Mouse (Mus musculus) liver, embryonic 15.5 days (tissue): ENCODE measurements around the gene Siah1a. TPM values are rescaled to one million over a fixed set of nuclear protein-coding genes. Genes with fewer than 3 reads are reported as not detected.

Experiments used
- ATAC-seq: fragments of 200-750 bp; cut with Nextera tagmentation; 2 replicates; pipeline ENCODE4 v1.8.0; 2017; ENCODE audit warnings: moderate number of reproducible peaks, mild to moderate bottlenecking, moderate library complexity; ENCODE audit not compliant: insufficient read depth
- H3K27ac ChIP-seq: fragments of 300-500 bp; sonication (generic); replicated peaks from 2 replicates; pipeline ENCODE4 v1.5.1; 2015; ENCODE audit warnings: mild to moderate bottlenecking, inconsistent platforms
- H3K27me3 ChIP-seq: fragments of 300-500 bp; sonication (generic); 2 replicates; pipeline ENCODE4 v1.6.1; 2015; ENCODE audit warnings: mild to moderate bottlenecking, inconsistent platforms
- H3K36me3 ChIP-seq: fragments of 300-500 bp; sonication (generic); replicated peaks from 2 replicates; pipeline ENCODE4 v1.6.1; 2015; ENCODE audit warnings: moderate library complexity, mild to moderate bottlenecking, inconsistent platforms
- H3K4me1 ChIP-seq: fragments of 300-500 bp; sonication (generic); replicated peaks from 2 replicates; pipeline ENCODE4 v1.6.1; 2015; ENCODE audit warnings: inconsistent platforms
- H3K4me2 ChIP-seq: fragments of 300-500 bp; sonication (generic); 2 replicates; pipeline ENCODE4 v1.6.1; 2015; ENCODE audit warnings: moderate library complexity, mild to moderate bottlenecking, inconsistent platforms
- H3K4me3 ChIP-seq: fragments of 300-500 bp; sonication (generic); replicated peaks from 2 replicates; pipeline ENCODE4 v1.5.1; 2015; ENCODE audit warnings: mild to moderate bottlenecking, inconsistent platforms
- H3K9ac ChIP-seq: fragments of 300-500 bp; sonication (generic); 2 replicates; pipeline ENCODE4 v1.6.1; 2015; ENCODE audit warnings: moderate library complexity, mild to moderate bottlenecking, inconsistent platforms
- H3K9me3 ChIP-seq: fragments of 300-500 bp; sonication (generic); replicated peaks from 2 replicates; pipeline ENCODE4 v1.6.1; 2016; ENCODE audit warnings: inconsistent platforms
- WGBS: fragments of 180-500 bp; shearing (Covaris S2); methylation state at CpG from one replicate; pipeline ENCODE4 v1.1.7; 2015; ENCODE audit warnings: mixed read lengths; ENCODE audit not compliant: insufficient replicate concordance; 5-methylcytosine and 5-hydroxymethylcytosine counted together
- polyA plus RNA-seq: library from polyadenylated mRNA; unstranded; fragments of >200 nt; fragmentation: Nextera tagmentation; extraction: Ambion mirVana; gene quantifications from 2 replicates; pipeline ENCODE4 v1.2.1, GENCODE M21; 2015

Gene Siah1a
- polyA plus RNA-seq, 1 experiment from 2014 or later: 15.4 TPM

GRCm38 (mm10) chr8:86742605-86743345 lies 3.0 kb downstream of the Siah1a start:
- Histone ChIP-seq H3K27ac (peak overlapping the region; percentile 64), H3K36me3 (no peaks in the 10 kb centered on the region), H3K4me1 (peaks cover 63% of the 10 kb centered on the region), H3K9me3 (no peaks in the 10 kb centered on the region), H3K27me3 (0 out of 2 replicates have a peak, but pooled peaks cover 2% of the 10 kb centered on the region), H3K4me3 (0 out of 2 replicates have a peak overlapping the region, but pooled peaks have one; percentile 8), H3K4me2 (peak overlapping the region; percentile 36), H3K9ac (no peak overlapping the region)
- no peak for ATAC-seq
- WGBS: 49% methylated on average over 7 of the region's 7 CpGs

DNA sequence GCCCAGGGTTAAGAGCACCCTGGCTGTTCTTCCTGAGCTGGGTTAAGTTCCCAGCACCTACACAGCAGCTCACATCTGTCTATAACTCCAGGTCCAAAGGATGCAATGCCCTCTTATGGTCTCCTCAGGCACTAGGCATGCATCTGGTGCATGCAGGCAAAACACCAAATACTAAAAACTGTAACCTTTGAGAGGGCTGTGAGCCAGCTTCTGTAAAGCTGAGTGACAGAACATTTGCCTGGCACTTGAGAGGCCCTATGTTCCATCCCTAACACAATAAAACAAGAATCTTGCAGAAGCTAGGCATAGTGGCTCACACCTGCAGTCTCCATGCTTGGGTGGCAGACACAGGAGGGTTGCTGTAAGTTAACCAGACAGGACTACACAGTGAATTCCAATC lies 4.1 kb downstream of the Siah1a start:
- no peak overlapping the region for H3K9ac ChIP-seq
- no peak overlapping the region for H3K4me3 ChIP-seq
- no peak for ATAC-seq
- no peaks in the 10 kb centered on the region for H3K36me3 ChIP-seq
- no peaks in the 10 kb centered on the region for H3K27me3 ChIP-seq
- no peaks in the 10 kb centered on the region for H3K9me3 ChIP-seq
- H3K4me2 ChIP-seq: no peak overlapping the region
- H3K4me1 ChIP-seq: peaks cover 64% of the 10 kb centered on the region
- no peak overlapping the region for H3K27ac ChIP-seq

GRCm38 (mm10) chr8:86740899-86741298 lies 4.8 kb downstream of the Siah1a start:
- H3K4me1 ChIP-seq: peaks cover 64% of the 10 kb centered on the region

GRCm38 (mm10) chr8:86735446-86736111 lies 10.2 kb downstream of the Siah1a start:
- H3K27me3 ChIP-seq: no peaks in the 10 kb centered on the region
- H3K4me3 ChIP-seq: no peak overlapping the region
- H3K27ac ChIP-seq: no peak overlapping the region
- no peak overlapping the region for H3K4me2 ChIP-seq
- peaks cover 47% of the 10 kb centered on the region for H3K4me1 ChIP-seq
- H3K9me3 ChIP-seq: no peaks in the 10 kb centered on the region
- no peak overlapping the region for H3K9ac ChIP-seq
- H3K36me3 ChIP-seq: no peaks in the 10 kb centered on the region
- 8% methylated on average over 3 of the region's 3 CpGs for WGBS
- no peak for ATAC-seq

More at GRCm38 (mm10) chr8:86740899-86741298, 4.8 kb downstream of the Siah1a start:
- H3K36me3 ChIP-seq: no peaks in the 10 kb centered on the region
- H3K9ac ChIP-seq: no peak overlapping the region
- no peak overlapping the region for H3K4me2 ChIP-seq
- H3K9me3 ChIP-seq: no peaks in the 10 kb centered on the region
- no peak overlapping the region for H3K27ac ChIP-seq
- no peak for ATAC-seq
- H3K27me3 ChIP-seq: no peaks in the 10 kb centered on the region
- H3K4me3 ChIP-seq: no peak overlapping the region

GRCm38 (mm10) chr8:86734954-86735353 lies 10.8 kb downstream of the Siah1a start:
- Histone ChIP-seq H3K27ac (no peak overlapping the region), H3K4me2 (no peak overlapping the region), H3K27me3 (no peaks in the 10 kb centered on the region), H3K36me3 (no peaks in the 10 kb centered on the region), H3K4me1 (peaks cover 49% of the 10 kb centered on the region), H3K9ac (no peak overlapping the region), H3K9me3 (no peaks in the 10 kb centered on the region), H3K4me3 (no peak overlapping the region)
- WGBS: 57% methylated on average over 1 of the region's 1 CpGs
- no peak for ATAC-seq

DNA sequence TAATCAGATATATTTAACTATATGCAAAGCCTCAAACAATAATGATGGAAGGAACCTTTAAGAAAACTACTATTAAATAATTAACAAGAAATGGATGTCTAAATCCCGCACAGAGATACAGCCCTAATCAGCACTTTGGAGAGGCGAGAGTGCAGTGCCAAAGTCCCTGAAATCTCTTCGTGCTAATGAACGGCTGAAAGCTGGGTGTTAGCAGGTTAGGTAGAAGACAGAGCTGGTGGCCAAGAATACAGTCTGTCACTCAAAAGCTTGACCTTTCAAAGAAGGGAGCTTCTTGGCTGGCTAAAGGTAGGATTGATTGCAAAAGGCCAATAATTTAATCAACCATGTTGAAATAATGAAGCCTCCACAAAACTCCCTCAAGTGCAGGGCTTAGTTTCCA lies 11.6 kb downstream of the Siah1a start:
- H3K9me3 ChIP-seq: no peaks in the 10 kb centered on the region
- 70% methylated on average over 4 of the region's 4 CpGs for WGBS
- no peak overlapping the region for H3K4me3 ChIP-seq
- no peak overlapping the region for H3K9ac ChIP-seq
- H3K4me1 ChIP-seq: peaks cover 49% of the 10 kb centered on the region
- H3K27ac ChIP-seq: no peak overlapping the region
- H3K27me3 ChIP-seq: no peaks in the 10 kb centered on the region
- H3K36me3 ChIP-seq: no peaks in the 10 kb centered on the region
- no peak for ATAC-seq
- no peak overlapping the region for H3K4me2 ChIP-seq

DNA sequence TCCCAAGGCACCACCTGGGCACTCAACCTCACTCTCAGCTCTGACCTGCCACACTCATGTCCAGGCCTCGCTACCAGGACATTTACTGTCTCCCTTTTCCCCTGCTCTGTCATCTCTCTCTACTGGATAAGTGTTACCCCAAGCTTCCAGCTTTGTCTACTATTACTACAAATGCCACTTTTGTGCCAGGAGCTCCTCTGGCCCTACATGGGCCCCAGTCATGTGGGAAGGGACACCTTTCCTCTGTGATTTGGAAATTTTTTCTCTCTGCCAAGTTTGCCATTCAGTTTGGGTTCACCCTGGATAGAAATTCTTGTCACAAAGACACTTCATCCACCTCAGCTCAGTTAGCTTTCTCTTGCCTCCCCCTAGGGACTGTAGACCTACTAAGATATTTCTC lies 14.9 kb downstream of the Siah1a start:
- Histone ChIP-seq H3K36me3 (no peaks in the 10 kb centered on the region; the same call in 1 of the 2 replicates), H3K27ac (no peak overlapping the region), H3K4me2 (no peak overlapping the region), H3K9me3 (no peaks in the 10 kb centered on the region), H3K27me3 (no peaks in the 10 kb centered on the region), H3K4me1 (peaks cover 53% of the 10 kb centered on the region), H3K9ac (no peak overlapping the region), H3K4me3 (no peak overlapping the region)
- no peak for ATAC-seq
- 76% methylated on average over 1 of the region's 1 CpGs for WGBS

DNA sequence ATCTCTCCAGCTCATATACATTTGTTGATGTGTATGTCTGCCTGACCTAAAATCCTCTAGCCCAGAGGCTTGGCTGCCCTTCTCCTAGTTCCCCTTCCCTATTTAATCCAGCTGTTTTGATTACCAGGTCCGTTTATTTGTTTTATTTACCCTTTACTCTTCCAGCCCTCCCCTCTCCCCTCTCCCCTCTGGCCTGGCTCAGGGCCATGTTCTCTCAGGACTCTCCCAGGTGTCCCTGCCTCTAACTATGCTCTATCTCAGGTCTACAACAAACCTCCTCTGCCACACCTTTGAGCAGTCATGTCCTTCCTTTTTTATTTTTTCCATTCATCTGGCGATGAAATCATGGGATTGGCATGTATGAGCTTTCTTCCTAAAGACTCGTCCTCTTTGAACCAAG lies 15.4 kb downstream of the Siah1a start:
- Histone ChIP-seq H3K4me1 (peaks cover 47% of the 10 kb centered on the region), H3K9ac (no peak overlapping the region), H3K27me3 (no peaks in the 10 kb centered on the region), H3K9me3 (no peaks in the 10 kb centered on the region), H3K4me2 (no peak overlapping the region), H3K36me3 (peaks cover 3% of the 10 kb centered on the region; the same call in 1 of the 2 replicates), H3K27ac (no peak overlapping the region), H3K4me3 (no peak overlapping the region)
- no peak for ATAC-seq
- 50% methylated on average over 3 of the region's 3 CpGs for WGBS

- 73% methylated on average over 19 of the region's 19 CpGs for WGBS
- peaks cover 5% of the 10 kb centered on the region; the same call in 1 of the 2 replicates for H3K36me3 ChIP-seq
- no peak for ATAC-seq
- H3K9ac ChIP-seq: no peak overlapping the region
- H3K27me3 ChIP-seq: no peaks in the 10 kb centered on the region
- no peak overlapping the region for H3K4me2 ChIP-seq
- H3K4me3 ChIP-seq: no peak overlapping the region
- H3K9me3 ChIP-seq: no peaks in the 10 kb centered on the region
- H3K4me1 ChIP-seq: peaks cover 40% of the 10 kb centered on the region
- no peak overlapping the region for H3K27ac ChIP-seq
Measured at GRCm38 (mm10) chr8:86728224-86728950, 17.3 kb downstream of the Siah1a start.

- no peaks in the 10 kb centered on the region for H3K27me3 ChIP-seq
- no peak overlapping the region for H3K9ac ChIP-seq
- peak overlapping the region; percentile 3 for H3K4me2 ChIP-seq
- no peak overlapping the region for H3K27ac ChIP-seq
- peaks cover 40% of the 10 kb centered on the region for H3K4me1 ChIP-seq
- no peaks in the 10 kb centered on the region for H3K9me3 ChIP-seq
- WGBS: 64% methylated on average over 6 of the region's 6 CpGs
- no peak overlapping the region for H3K4me3 ChIP-seq
- peaks cover 17% of the 10 kb centered on the region for H3K36me3 ChIP-seq
- no peak for ATAC-seq
Measured at GRCm38 (mm10) chr8:86726959-86727358, 18.8 kb downstream of the Siah1a start.

GRCm38 (mm10) chr8:86721490-86721889 lies 24.2 kb downstream of the Siah1a start:
- Histone ChIP-seq H3K4me3 (no peak overlapping the region), H3K4me1 (peaks cover 10% of the 10 kb centered on the region; the same call in 1 of the 2 replicates), H3K36me3 (peaks cover 50% of the 10 kb centered on the region), H3K9me3 (no peaks in the 10 kb centered on the region), H3K9ac (no peak overlapping the region), H3K4me2 (no peak overlapping the region), H3K27ac (no peak overlapping the region), H3K27me3 (no peaks in the 10 kb centered on the region)
- no peak for ATAC-seq
- 67% methylated on average over 2 of the region's 2 CpGs for WGBS
